Mouse (Mus musculus) erythroblast, embryonic 14.5 days (primary cell): ENCODE results near the gene R3hdm1.

Experiments
- GATA1 ChIP-seq: IDR thresholded peaks from 2 replicates; pipeline ENCODE4 v1.6.1; 2012; ENCODE audit warnings: low read length, inconsistent platforms, mixed read lengths
- TAL1 ChIP-seq: IDR thresholded peaks from 3 replicates; pipeline ENCODE4 v1.6.1; 2012; ENCODE audit warnings: low read length, inconsistent platforms, mixed read lengths

- TF ChIP-seq GATA1 (no peak), TAL1 (no peak)
Measured at GRCm38 (mm10) chr1:128213261-128213660, 110.2 kb downstream of the R3hdm1 start.
